Mouse (Mus musculus) hindbrain, embryonic 15.5 days (tissue): Measurements from ENCODE around the gene Vps33b. TPM values are rescaled to one million over a fixed set of nuclear protein-coding genes. Genes with fewer than 3 reads are reported as not detected.

Experiments
- ATAC-seq: fragments of 200-750 bp; cut with Nextera tagmentation; 2 replicates; pipeline ENCODE4 v1.8.0; 2017; ENCODE audit warnings: low read depth, moderate number of reproducible peaks, moderate TSS enrichment; ENCODE audit not compliant: low FRiP score
- H3K27ac ChIP-seq: fragments of 300-500 bp; sonication (generic); replicated peaks from 2 replicates; pipeline ENCODE4 v1.5.1; 2015; ENCODE audit warnings: mild to moderate bottlenecking, inconsistent platforms
- H3K27me3 ChIP-seq: fragments of 300-500 bp; sonication (generic); 2 replicates; pipeline ENCODE4 v1.6.1; 2015; ENCODE audit warnings: control low read depth, inconsistent platforms
- H3K36me3 ChIP-seq: fragments of 300-500 bp; sonication (generic); 2 replicates; pipeline ENCODE4 v1.6.1; 2015; ENCODE audit warnings: control low read depth, inconsistent platforms
- H3K4me1 ChIP-seq: fragments of 300-500 bp; sonication (generic); replicated peaks from 2 replicates; pipeline ENCODE4 v1.6.1; 2015; ENCODE audit warnings: control low read depth, inconsistent platforms
- H3K4me2 ChIP-seq: fragments of 300-500 bp; sonication (generic); 2 replicates; pipeline ENCODE4 v1.6.1; 2015; ENCODE audit warnings: moderate library complexity, mild to moderate bottlenecking, inconsistent platforms
- H3K4me3 ChIP-seq: fragments of 300-500 bp; sonication (generic); 2 replicates; pipeline ENCODE4 v1.5.1; 2015; ENCODE audit warnings: mild to moderate bottlenecking, inconsistent platforms
- H3K9ac ChIP-seq: fragments of 300-500 bp; sonication (generic); 2 replicates; pipeline ENCODE4 v1.6.1; 2015; ENCODE audit warnings: inconsistent platforms
- H3K9me3 ChIP-seq: fragments of 300-500 bp; sonication (generic); 2 replicates; pipeline ENCODE4 v1.6.1; 2016; ENCODE audit warnings: control low read depth, inconsistent platforms
- WGBS: fragments of 180-500 bp; shearing (Covaris S2); methylation state at CpG from one replicate; pipeline ENCODE4 v1.1.7; 2015; 5-methylcytosine and 5-hydroxymethylcytosine counted together
- polyA plus RNA-seq: library from polyadenylated mRNA; unstranded; fragments of >200 nt; fragmentation: Nextera tagmentation; extraction: Ambion mirVana; gene quantifications from 2 replicates; pipeline ENCODE4 v1.2.1, GENCODE M21; 2015

Vps33b gene
- 23.9 and 32.1 TPM in 2 replicates for polyA plus RNA-seq

GRCm38 (mm10) chr7:80268897-80269750 is at the start of gene Vps33b:
Gene Vps33b (plus strand): TSS chr7:80269649.
- peak within 1 kb of the TSS; percentile 79 for H3K4me2 ChIP-seq
- 4% methylated on average over 21 of the region's 21 CpGs for WGBS
- H3K9me3 ChIP-seq, result no peaks in the 10 kb centered on the region
- H3K27ac ChIP-seq, result peak within 1 kb of the TSS; percentile 69
- H3K9ac ChIP-seq, result peak within 1 kb of the TSS; percentile 87
- peak within 1 kb of the TSS; percentile 69 for H3K4me3 ChIP-seq
- H3K4me1 ChIP-seq, result peaks cover 24% of the 10 kb centered on the region
- peak; percentile 92 for ATAC-seq
- no peaks in the 10 kb centered on the region for H3K27me3 ChIP-seq
- H3K36me3 ChIP-seq, result peaks cover 47% of the 10 kb centered on the region

GRCm38 (mm10) chr7:80220237-80220797 is 49.1 kb upstream of the Vps33b start:
- no peak for ATAC-seq
- H3K36me3 ChIP-seq, result peaks cover 82% of the 10 kb centered on the region
- no peaks in the 10 kb centered on the region for H3K27me3 ChIP-seq
- no peaks in the 10 kb centered on the region for H3K9me3 ChIP-seq
- H3K4me1 ChIP-seq, result peaks cover 6% of the 10 kb centered on the region
- H3K4me2 ChIP-seq, result no peak overlapping the region
- 96% methylated on average over 9 of the region's 9 CpGs for WGBS
- no peak overlapping the region for H3K4me3 ChIP-seq
- no peak overlapping the region for H3K27ac ChIP-seq
- H3K9ac ChIP-seq, result no peak overlapping the region

- Histone ChIP-seq H3K27ac (no peak overlapping the region), H3K4me3 (no peak overlapping the region), H3K27me3 (no peaks in the 10 kb centered on the region), H3K4me2 (no peak overlapping the region), H3K9ac (no peak overlapping the region), H3K9me3 (no peaks in the 10 kb centered on the region), H3K4me1 (no peaks in the 10 kb centered on the region), H3K36me3 (peaks cover 88% of the 10 kb centered on the region)
- WGBS, result 85% methylated on average over 4 of the region's 4 CpGs
- ATAC-seq, result no peak
Measured at GRCm38 (mm10) chr7:80221179-80221750, 48.2 kb upstream of the Vps33b start.

GRCm38 (mm10) chr7:80227065-80227464 is 42.4 kb upstream of the Vps33b start:
- Histone ChIP-seq H3K36me3 (peaks cover 35% of the 10 kb centered on the region), H3K4me2 (no peak overlapping the region), H3K4me1 (peaks cover 5% of the 10 kb centered on the region), H3K9me3 (no peaks in the 10 kb centered on the region), H3K9ac (no peak overlapping the region), H3K27me3 (0 out of 2 replicates have a peak, but pooled peaks cover 5% of the 10 kb centered on the region), H3K27ac (no peak overlapping the region), H3K4me3 (no peak overlapping the region)
- 95% methylated on average over 4 of the region's 4 CpGs for WGBS
- ATAC-seq, result no peak

GRCm38 (mm10) chr7:80230196-80230595 is 39.3 kb upstream of the Vps33b start:
- Histone ChIP-seq H3K9me3 (no peaks in the 10 kb centered on the region), H3K4me3 (no peak overlapping the region), H3K27me3 (0 out of 2 replicates have a peak, but pooled peaks cover 5% of the 10 kb centered on the region), H3K4me2 (no peak overlapping the region), H3K36me3 (peaks cover 9% of the 10 kb centered on the region), H3K9ac (no peak overlapping the region), H3K27ac (no peak overlapping the region), H3K4me1 (peaks cover 27% of the 10 kb centered on the region)
- no peak for ATAC-seq
- 49% methylated on average over 6 of the region's 6 CpGs for WGBS

GRCm38 (mm10) chr7:80231971-80232488 is 37.4 kb upstream of the Vps33b start:
- peak overlapping the region; percentile 29; the same call in 1 of the 2 replicates for H3K27ac ChIP-seq
- ATAC-seq, result no peak

GRCm38 (mm10) chr7:80232489-80233029 is 36.9 kb upstream of the Vps33b start, which contains the start of the genes Cib1 and Gdpgp1:
Gene Cib1 (minus strand): TSS chr7:80232813.
Gene Gdpgp1 (plus strand): TSS chr7:80232865.
- WGBS, result under 1% methylated on average over 54 of the region's 56 CpGs
- H3K4me3 ChIP-seq, result peak within 1 kb of the TSS; percentile 93
- H3K9ac ChIP-seq, result peak within 1 kb of the TSS; percentile 77
- H3K4me1 ChIP-seq, result peaks cover 29% of the 10 kb centered on the region
- peak; percentile 96 for ATAC-seq
- peak within 1 kb of the TSS; percentile 70 for H3K4me2 ChIP-seq
- no peaks in the 10 kb centered on the region for H3K9me3 ChIP-seq
- H3K27ac ChIP-seq, result peak within 1 kb of the TSS; percentile 67
- H3K36me3 ChIP-seq, result no peaks in the 10 kb centered on the region
- 0 out of 2 replicates have a peak, but pooled peaks cover 5% of the 10 kb centered on the region for H3K27me3 ChIP-seq

More at GRCm38 (mm10) chr7:80231971-80232488, 37.4 kb upstream of the Vps33b start:
- Histone ChIP-seq H3K4me3 (peak overlapping the region; percentile 93), H3K36me3 (peaks cover 2% of the 10 kb centered on the region; the same call in 1 of the 2 replicates), H3K4me2 (peak overlapping the region; percentile 70), H3K9me3 (no peaks in the 10 kb centered on the region), H3K9ac (peak overlapping the region; percentile 77), H3K27me3 (0 out of 2 replicates have a peak, but pooled peaks cover 5% of the 10 kb centered on the region), H3K4me1 (peaks cover 29% of the 10 kb centered on the region)
- under 1% methylated on average over 29 of the region's 29 CpGs for WGBS

GRCm38 (mm10) chr7:80233799-80234198 is 35.6 kb upstream of the Vps33b start:
- peak overlapping the region; percentile 93 for H3K4me3 ChIP-seq
- WGBS, result 80% methylated on average over 9 of the region's 9 CpGs
- H3K27ac ChIP-seq, result no peak overlapping the region
- H3K9me3 ChIP-seq, result no peaks in the 10 kb centered on the region
- H3K27me3 ChIP-seq, result 0 out of 2 replicates have a peak, but pooled peaks cover 5% of the 10 kb centered on the region
- no peak for ATAC-seq
- no peak overlapping the region for H3K9ac ChIP-seq
- peaks cover 4% of the 10 kb centered on the region; the same call in 1 of the 2 replicates for H3K36me3 ChIP-seq
- peaks cover 29% of the 10 kb centered on the region for H3K4me1 ChIP-seq
- peak overlapping the region; percentile 70 for H3K4me2 ChIP-seq

GRCm38 (mm10) chr7:80238542-80238941 is 30.9 kb upstream of the Vps33b start:
- peaks cover 17% of the 10 kb centered on the region; the same call in 1 of the 2 replicates for H3K36me3 ChIP-seq
- no peak overlapping the region for H3K4me3 ChIP-seq
- no peaks in the 10 kb centered on the region for H3K27me3 ChIP-seq
- 91% methylated on average over 10 of the region's 10 CpGs for WGBS
- no peak overlapping the region for H3K9ac ChIP-seq
- H3K9me3 ChIP-seq, result no peaks in the 10 kb centered on the region
- H3K4me2 ChIP-seq, result no peak overlapping the region
- no peak overlapping the region for H3K27ac ChIP-seq
- H3K4me1 ChIP-seq, result peaks cover 16% of the 10 kb centered on the region
- ATAC-seq, result no peak

- no peaks in the 10 kb centered on the region for H3K9me3 ChIP-seq
- H3K4me3 ChIP-seq, result no peak overlapping the region
- H3K9ac ChIP-seq, result no peak overlapping the region
- ATAC-seq, result no peak
- 0 out of 2 replicates have a peak, but pooled peaks cover 3% of the 10 kb centered on the region for H3K4me1 ChIP-seq
- H3K4me2 ChIP-seq, result no peak overlapping the region
- 89% methylated on average over 4 of the region's 4 CpGs for WGBS
- peaks cover 17% of the 10 kb centered on the region; the same call in 1 of the 2 replicates for H3K36me3 ChIP-seq
- H3K27ac ChIP-seq, result no peak overlapping the region
- H3K27me3 ChIP-seq, result no peaks in the 10 kb centered on the region
Measured at GRCm38 (mm10) chr7:80241661-80242060, 27.8 kb upstream of the Vps33b start.

GRCm38 (mm10) chr7:80244851-80245250 is 24.6 kb upstream of the Vps33b start:
- Histone ChIP-seq H3K9ac (no peak overlapping the region), H3K27ac (no peak overlapping the region), H3K4me2 (no peak overlapping the region), H3K4me3 (no peak overlapping the region), H3K4me1 (0 out of 2 replicates have a peak, but pooled peaks cover 5% of the 10 kb centered on the region), H3K9me3 (no peaks in the 10 kb centered on the region), H3K36me3 (0 out of 2 replicates have a peak, but pooled peaks cover 8% of the 10 kb centered on the region), H3K27me3 (no peaks in the 10 kb centered on the region)
- ATAC-seq, result no peak
- WGBS, result 95% methylated on average over 4 of the region's 4 CpGs
